Mouse (Mus musculus) thymus, postnatal 25 days (tissue): ENCODE measurements around the gene Mymk.
A peak's percentile ranks its signal among the peaks of the same experiment; 100 is the strongest.

ENCODE experiments used
- DNase-seq: peaks from one replicate; pipeline ENCODE4 v3.0.0; 2022

The Mymk gene

GRCm38 (mm10) chr2:27078312-27078711 is 6.3 kb upstream of the Mymk start:
- DNase-seq, result peak; percentile 39

GRCm38 (mm10) chr2:27077655-27078244 is 5.8 kb upstream of the Mymk start:
- peak; percentile 73 for DNase-seq

GRCm38 (mm10) chr2:27075485-27075884 is 3.5 kb upstream of the Mymk start:
- DNase-seq, result peak; percentile 39

- no peak for DNase-seq
Observed at GRCm38 (mm10) chr2:27074804-27075203, 2.8 kb upstream of the Mymk start.

GRCm38 (mm10) chr2:27073407-27073806 is 1.4 kb upstream of the Mymk start:
- DNase-seq, result no peak

- DNase-seq, result no peak
Observed at GRCm38 (mm10) chr2:27071137-27071536, 842 bp downstream of the Mymk start.

GRCm38 (mm10) chr2:27070247-27070813 is 1.6 kb downstream of the Mymk start:
- peak; percentile 61 for DNase-seq

- no peak for DNase-seq
Observed at GRCm38 (mm10) chr2:27069646-27070045, 2.3 kb downstream of the Mymk start.

- DNase-seq, result no peak
Observed at GRCm38 (mm10) chr2:27067996-27068395, 4.0 kb downstream of the Mymk start.

GRCm38 (mm10) chr2:27067124-27067523 is 4.9 kb downstream of the Mymk start:
- DNase-seq, result no peak

GRCm38 (mm10) chr2:27059187-27059586 is 12.8 kb downstream of the Mymk start:
- no peak for DNase-seq

- DNase-seq, result no peak
Observed at GRCm38 (mm10) chr2:27058751-27059150, 13.2 kb downstream of the Mymk start.

GRCm38 (mm10) chr2:27058251-27058650 is 13.7 kb downstream of the Mymk start:
- no peak for DNase-seq

GRCm38 (mm10) chr2:27049408-27049807 is 22.6 kb downstream of the Mymk start:
- DNase-seq, result no peak

GRCm38 (mm10) chr2:27045979-27046770 is 25.8 kb downstream of the Mymk start:
- DNase-seq, result no peak

- DNase-seq, result no peak
Observed at GRCm38 (mm10) chr2:27044641-27045040, 27.3 kb downstream of the Mymk start.

- no peak for DNase-seq
Observed at GRCm38 (mm10) chr2:27044166-27044565, 27.8 kb downstream of the Mymk start.

- DNase-seq, result peak; percentile 88
Observed at GRCm38 (mm10) chr2:27043461-27043860, 28.5 kb downstream of the Mymk start.

- DNase-seq, result no peak
Observed at GRCm38 (mm10) chr2:27042131-27042844, 29.7 kb downstream of the Mymk start.

- peak; percentile 44 for DNase-seq
Observed at GRCm38 (mm10) chr2:27039286-27039685, 32.7 kb downstream of the Mymk start.

GRCm38 (mm10) chr2:27038596-27038995 is 33.4 kb downstream of the Mymk start:
- DNase-seq, result peak; percentile 79

- DNase-seq, result no peak
Observed at GRCm38 (mm10) chr2:27037008-27037407, 35.0 kb downstream of the Mymk start.

- no peak for DNase-seq
Observed at GRCm38 (mm10) chr2:27036003-27036402, 36.0 kb downstream of the Mymk start.

- DNase-seq, result no peak
Observed at GRCm38 (mm10) chr2:27032361-27032760, 39.6 kb downstream of the Mymk start.
